Mouse (Mus musculus) heart, adult 2 months (tissue): ENCODE measurements around the gene Trim80.

ENCODE experiments used
- CTCF ChIP-seq: fragments of 200-600 bp; IDR thresholded peaks from 2 replicates; pipeline ENCODE4 v1.8.1; 2022; ENCODE audit warnings: antibody characterized with exemption, mild to moderate bottlenecking, moderate library complexity
- POLR2A ChIP-seq: fragments of 200-500 bp; IDR thresholded peaks from 2 replicates; pipeline ENCODE4 v1.6.1; 2011; ENCODE audit warnings: mild to moderate bottlenecking, low read depth, low read length, control low read depth; ENCODE audit not compliant: insufficient read depth

GRCm38 (mm10) chr11:115488551-115489104 is 48.3 kb downstream of the Trim80 start:
- TF ChIP-seq POLR2A, result no peak
- TF ChIP-seq CTCF, result no peak
